Mouse (Mus musculus) Patski (cell line): ENCODE measurements around the gene Tpp1. TPM values are rescaled to one million over a fixed set of nuclear protein-coding genes. Genes with fewer than 3 reads are reported as not detected.
A peak's percentile ranks its signal among the peaks of the same experiment; 100 is the strongest.

ENCODE experiments used
- ATAC-seq: fragments of 100-300 bp; one replicate; pipeline ENCODE4 v1.8.0; 2021
- CTCF ChIA-PET: fragments of 350-600 bp; sonication (Branson Sonifier 250); formaldehyde crosslinking; loops from one replicate; lab custom pipeline; 2022; ENCODE audit warnings: inconsistent platforms; lab: Charles Lee
- POLR2A ChIA-PET: fragments of 350-600 bp; sonication (Branson Sonifier 250); formaldehyde crosslinking; loops from one replicate; lab custom pipeline; 2022; ENCODE audit warnings: antibody characterized with exemption, inconsistent platforms; lab: Charles Lee
- DNase-seq: peaks from one replicate; pipeline ENCODE4 v3.0.0-alpha.2; 2011; ENCODE audit warnings: low read depth, low spot score
- H3K27me3 ChIP-seq: fragments of 371-371 bp; one replicate; pipeline ENCODE4 v1.5.1; 2021
- CTCF ChIP-seq: fragments of 100-300 bp; IDR thresholded peaks from one replicate; pipeline ENCODE4 v1.5.1; 2021
- in situ Hi-C: fragments of 300-500 bp; cut with MboI; formaldehyde crosslinking; loops from 3 replicates; pipeline ENCODE4 v1.11.1; 2018; ENCODE audit warnings: low pct_unique_long_range_greater_than_20kb, mixed read lengths
- polyA plus RNA-seq: library from polyadenylated mRNA; unstranded; gene quantifications from one replicate; pipeline ENCODE4 v1.2.3, GENCODE M21; 2021

Tpp1 gene
- polyA plus RNA-seq, 1 experiment from 2014 or later = 211 TPM

DNA sequence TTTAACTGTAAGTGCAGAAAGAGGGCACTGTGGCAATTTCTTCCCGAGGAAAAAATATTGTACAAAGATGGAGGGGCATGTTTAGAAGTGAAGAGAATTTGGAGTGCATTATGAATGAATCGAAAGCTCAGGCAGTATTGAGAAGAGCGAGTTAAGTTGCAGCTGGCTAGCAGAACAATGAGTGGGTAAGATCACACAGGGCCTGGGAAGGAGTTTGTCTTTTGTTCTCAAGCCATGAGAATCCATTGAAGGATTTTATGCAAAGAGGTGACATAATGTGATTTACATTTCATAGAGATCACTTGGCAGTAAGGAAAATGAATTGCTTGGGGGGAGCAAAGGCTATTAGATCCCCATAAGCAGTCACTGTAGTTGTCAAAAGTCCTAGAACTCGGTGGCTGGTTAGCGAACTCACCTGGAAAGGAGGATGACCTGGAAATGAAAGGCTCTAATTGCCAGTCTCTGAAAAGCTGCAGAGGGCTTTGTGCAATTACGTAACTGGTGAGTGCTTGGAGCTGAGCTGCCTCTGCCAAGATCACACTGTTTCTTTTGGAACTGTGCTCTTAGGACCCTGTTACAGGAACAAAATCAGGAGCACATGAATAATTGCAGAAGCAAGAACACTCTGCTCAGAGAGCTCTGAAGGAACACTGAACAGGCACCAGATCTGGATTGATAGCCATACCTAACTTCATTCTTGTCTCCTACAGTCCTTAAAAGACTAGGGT is 23.2 kb downstream of the Tpp1 start:
- POLR2A ChIA-PET = no interaction called here
- no peak for TF ChIP-seq CTCF

DNA sequence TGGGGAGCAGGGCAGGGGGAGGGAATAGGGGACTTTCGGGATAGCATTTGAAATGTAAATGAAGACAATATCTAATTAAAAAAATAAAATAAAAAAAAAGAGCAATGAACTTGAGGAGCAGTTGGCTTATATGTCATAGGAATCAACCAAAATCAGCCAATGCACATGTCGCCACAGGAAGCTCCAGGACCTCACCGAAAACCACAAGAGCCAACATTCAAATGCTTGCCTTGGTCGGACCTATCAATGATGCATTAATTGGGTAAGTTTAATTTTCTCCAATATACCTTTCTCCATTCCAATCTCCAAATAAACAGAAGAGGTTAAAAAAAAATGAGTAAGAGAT is 25.1 kb downstream of the Tpp1 start:
- TF ChIP-seq CTCF = no peak
- CTCF ChIA-PET = interaction anchor here (1.0 to 2.0 kb wide), 8 partner anchors 8 to 92 kb away, joined by 3 to 13 read pairs (median 6); partner anchors contain the start of gene Taf10
- no peaks in the 10 kb centered on the region for H3K27me3 ChIP-seq
- in situ Hi-C loops = no loop called here
- ATAC-seq = no peak
- POLR2A ChIA-PET = interaction anchor here (1.3 kb wide), 1 partner anchor 9 kb away, joined by 5 read pairs; no protein-coding TSS in a partner anchor
- DNase-seq = no peak

More for the DNA sequence above, 23.2 kb downstream of the Tpp1 start:
- ATAC-seq (no peak), DNase-seq (no peak)
- in situ Hi-C loops = no loop called here
- no peaks in the 10 kb centered on the region for H3K27me3 ChIP-seq
- CTCF ChIA-PET = no interaction called here

DNA sequence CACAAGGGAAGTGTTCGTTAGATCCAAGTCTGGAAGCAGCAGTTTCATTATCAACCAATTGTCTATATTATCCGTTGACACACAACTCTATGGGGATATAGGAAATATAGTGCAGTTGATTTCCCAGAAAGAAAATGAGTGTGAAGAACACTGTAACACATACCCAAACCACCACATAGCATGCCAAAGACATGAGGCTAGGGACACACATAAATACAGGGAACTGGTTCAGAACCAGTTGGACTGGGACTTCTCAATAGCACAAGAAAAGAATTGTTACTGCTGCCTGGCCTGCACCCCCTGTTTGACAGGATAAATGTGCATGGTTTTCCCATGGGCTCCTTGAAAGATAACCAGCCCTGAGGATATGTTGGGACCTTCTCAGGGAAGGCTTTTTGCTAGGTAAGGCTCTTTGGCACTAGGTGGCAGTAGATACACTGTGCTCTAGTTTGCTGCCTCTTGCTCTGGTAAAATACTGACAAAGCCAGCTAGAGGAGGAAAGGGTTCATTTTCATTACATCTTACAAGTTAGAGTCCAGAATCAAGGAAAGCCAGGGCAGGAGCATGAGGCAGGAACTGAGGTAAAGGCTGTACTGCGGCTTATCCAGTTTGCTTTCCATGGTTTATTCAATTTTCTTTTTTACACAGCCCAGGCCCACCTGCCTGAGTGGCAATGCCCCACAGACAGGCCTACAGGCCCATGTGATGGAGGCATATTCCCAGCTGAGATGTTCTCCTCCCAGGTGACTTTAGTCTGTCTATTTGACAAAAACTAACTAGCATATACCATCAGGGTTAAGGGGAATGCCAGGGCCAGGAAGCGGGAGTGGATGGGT is 25.7 kb downstream of the Tpp1 start:
- in situ Hi-C loops = no loop called here
- no peaks in the 10 kb centered on the region for H3K27me3 ChIP-seq
- ChIA-PET CTCF (interaction anchor here (1.0 to 2.0 kb wide), 8 partner anchors 9 to 93 kb away, joined by 3 to 13 read pairs (median 6); partner anchors contain the start of gene Taf10), POLR2A (interaction anchor here (1.3 kb wide), 1 partner anchor 9 kb away, joined by 5 read pairs; no protein-coding TSS in a partner anchor)
- ATAC-seq (peak; percentile 99), DNase-seq (no peak)
- TF ChIP-seq CTCF = peak; percentile 86

DNA sequence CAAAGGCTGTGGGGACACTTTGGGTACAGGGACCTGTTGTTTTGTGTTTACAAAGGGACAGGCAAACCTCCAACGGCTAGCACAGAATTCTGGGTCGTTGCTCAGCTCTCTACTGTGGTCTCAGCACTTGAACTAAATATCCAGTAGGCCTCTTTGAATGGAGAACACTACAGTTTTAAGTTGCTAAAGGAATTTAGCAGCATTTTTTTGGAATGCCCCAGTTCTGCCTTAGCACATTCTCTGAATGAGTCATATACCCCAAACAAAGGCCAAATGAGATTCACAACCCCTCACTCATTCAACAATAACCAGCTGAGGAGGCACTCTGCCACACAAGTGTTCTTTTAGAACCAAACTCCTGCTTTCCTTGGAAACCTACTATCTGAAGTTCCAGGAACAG is 30.1 kb downstream of the Tpp1 start:
- TF ChIP-seq CTCF = no peak
- in situ Hi-C loops = loop anchor here (25.0 kb wide), 1 partner anchor 1315 kb away; the partner anchor contains the start of gene Olfr713
- H3K27me3 ChIP-seq = no peaks in the 10 kb centered on the region
- CTCF ChIA-PET = interaction anchor here (0.9 to 1.8 kb wide), 4 partner anchors 10 to 95 kb away, joined by 3 to 4 read pairs (median 4); partner anchors contain the start of gene Taf10
- DNase-seq = no peak
- ATAC-seq = no peak
- POLR2A ChIA-PET = no interaction called here

DNA sequence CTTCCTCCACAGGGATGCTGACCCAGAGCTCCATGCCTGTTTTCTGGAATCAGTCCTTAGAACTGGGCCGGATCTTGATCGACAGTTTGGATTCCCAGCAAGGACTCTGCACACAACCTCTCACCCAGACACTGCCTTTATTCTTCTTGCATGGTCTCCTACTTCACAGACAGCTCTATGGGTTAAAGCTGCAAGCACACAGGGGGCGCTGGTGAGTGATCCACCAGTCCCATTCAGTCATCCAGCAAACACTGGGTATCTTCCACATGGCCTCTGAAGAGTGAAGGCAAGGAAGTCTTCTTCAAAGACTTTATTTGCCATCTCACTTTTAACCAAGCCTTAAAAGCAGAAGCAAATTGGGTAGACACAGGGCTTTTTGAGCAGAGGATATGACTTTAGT is 36.7 kb downstream of the Tpp1 start:
- in situ Hi-C loops = loop anchor here (25.0 kb wide), 1 partner anchor 1322 kb away; the partner anchor contains the start of gene Olfr713
- DNase-seq (no peak), ATAC-seq (no peak)
- H3K27me3 ChIP-seq = peaks cover 3% of the 10 kb centered on the region
- no peak for TF ChIP-seq CTCF
- ChIA-PET POLR2A (no interaction called here), CTCF (interaction anchor here (1.0 to 1.4 kb wide), 2 partner anchors 11 to 60 kb away, joined by 3 read pairs; no protein-coding TSS in a partner anchor)

GRCm38 (mm10) chr7:105708733-105709132 is 43.3 kb downstream of the Tpp1 start:
- in situ Hi-C loops = loop anchor here (25.0 kb wide), 1 partner anchor 1329 kb away; the partner anchor contains the start of gene Olfr713
- ChIA-PET POLR2A (no interaction called here), CTCF (interaction anchor here (2.1 kb wide), 1 partner anchor 9 kb away, joined by 7 read pairs; no protein-coding TSS in a partner anchor)
- no peak for ATAC-seq
- no peak for DNase-seq
- peaks cover 9% of the 10 kb centered on the region for H3K27me3 ChIP-seq
- TF ChIP-seq CTCF = no peak

- no peak for ATAC-seq
These were observed 48.2 kb downstream of the Tpp1 start for GRCm38 (mm10) chr7:105703816-105704215.

DNA sequence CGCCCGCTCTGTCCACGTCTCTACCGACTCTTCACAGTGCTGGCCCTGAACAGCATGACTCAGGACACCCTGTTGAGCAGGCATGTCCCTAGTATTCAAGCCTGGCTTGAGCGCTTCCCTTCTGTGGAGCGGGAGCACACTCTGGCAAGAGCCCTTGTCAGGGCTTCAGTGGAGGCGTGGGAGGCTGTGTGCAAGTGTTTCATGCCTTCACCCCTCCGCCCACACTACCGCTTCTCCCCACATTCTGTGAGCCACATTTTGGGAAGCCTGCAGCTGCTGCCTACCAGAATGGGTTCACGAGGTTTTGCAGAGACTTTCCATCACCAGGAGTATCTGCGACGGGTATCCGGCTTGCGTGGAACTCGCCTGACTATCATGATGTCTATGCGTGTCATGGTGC is 48.9 kb downstream of the Tpp1 start:
- POLR2A ChIA-PET = no interaction called here
- in situ Hi-C loops = loop anchor here (25.0 kb wide), 1 partner anchor 1334 kb away; the partner anchor contains the start of gene Olfr713

More at GRCm38 (mm10) chr7:105703816-105704215, 48.2 kb downstream of the Tpp1 start:
- DNase-seq = no peak
- no peak for TF ChIP-seq CTCF
- ChIA-PET POLR2A (no interaction called here), CTCF (interaction anchor here (1.6 kb wide), 1 partner anchor 18 kb away, joined by 4 read pairs; no protein-coding TSS in a partner anchor)
- peaks cover 7% of the 10 kb centered on the region for H3K27me3 ChIP-seq
- in situ Hi-C loops = loop anchor here (25.0 kb wide), 1 partner anchor 1333 kb away; the partner anchor contains the start of gene Olfr713

More for the DNA sequence above, 48.9 kb downstream of the Tpp1 start:
- TF ChIP-seq CTCF = no peak
- DNase-seq (no peak), ATAC-seq (no peak)
- CTCF ChIA-PET = interaction anchor here (1.6 kb wide), 1 partner anchor 19 kb away, joined by 4 read pairs; no protein-coding TSS in a partner anchor
- H3K27me3 ChIP-seq = peaks cover 7% of the 10 kb centered on the region

Other genes starting within 250 kb of the Tpp1 start
- gene Smpd1, start 197.9 kb downstream of the Tpp1 start, polyA plus RNA-seq = 103 TPM
- 44.0 TPM for gene Apbb1, start 170.6 kb downstream of the Tpp1 start, polyA plus RNA-seq
- gene Hpx, start 152.1 kb downstream of the Tpp1 start, polyA plus RNA-seq = 0.54 TPM
- 62.0 TPM for gene Trim3, start 118.7 kb downstream of the Tpp1 start, polyA plus RNA-seq
- gene Timm10b, start 112.2 kb downstream of the Tpp1 start, polyA plus RNA-seq = 47.6 TPM
- 87.0 TPM for gene Arfip2, start 111.8 kb downstream of the Tpp1 start, polyA plus RNA-seq
- 22.3 TPM for gene Gm45799, start 111.7 kb downstream of the Tpp1 start, polyA plus RNA-seq
- 2.9 TPM for gene Dnhd1, start 101.4 kb downstream of the Tpp1 start, polyA plus RNA-seq
- 218 TPM for gene Ilk, start 15.6 kb downstream of the Tpp1 start, polyA plus RNA-seq
- gene Rrp8, start 14.8 kb downstream of the Tpp1 start, polyA plus RNA-seq = 34.0 TPM
- gene Taf10, start 7.9 kb downstream of the Tpp1 start, polyA plus RNA-seq = 180 TPM
- not detected for gene Dchs1, start 35.4 kb upstream of the Tpp1 start, polyA plus RNA-seq
- 223 TPM for gene Mrpl17, start 58.9 kb upstream of the Tpp1 start, polyA plus RNA-seq
- gene Gm4070, start 201.7 kb upstream of the Tpp1 start, polyA plus RNA-seq = 15.0 TPM